Mouse (Mus musculus) kidney, embryonic 14.5 days (tissue): Measurements from ENCODE around the gene Prss22. TPM values are rescaled to one million over a fixed set of nuclear protein-coding genes. Genes with fewer than 3 reads are reported as not detected.

Experiments
- ATAC-seq: fragments of 200-750 bp; cut with Nextera tagmentation; 2 replicates; pipeline ENCODE4 v1.8.0; 2017; ENCODE audit warnings: moderate number of reproducible peaks, mild to moderate bottlenecking, moderate TSS enrichment, moderate library complexity; ENCODE audit not compliant: low FRiP score, low TSS enrichment
- H3K27ac ChIP-seq: fragments of 300-500 bp; sonication (generic); 2 replicates; pipeline ENCODE4 v1.5.1; 2014; ENCODE audit warnings: low read depth, mild to moderate bottlenecking, low read length, moderate library complexity, mixed read lengths
- H3K27me3 ChIP-seq: fragments of 300-500 bp; sonication (generic); 2 replicates; pipeline ENCODE4 v1.6.1; 2014; ENCODE audit warnings: mild to moderate bottlenecking, low read length; ENCODE audit not compliant: control insufficient read depth, insufficient read depth
- H3K36me3 ChIP-seq: fragments of 300-500 bp; sonication (generic); 2 replicates; pipeline ENCODE4 v1.6.1; 2014; ENCODE audit warnings: low read length, mixed read lengths; ENCODE audit not compliant: control insufficient read depth, insufficient read depth
- H3K4me1 ChIP-seq: fragments of 300-500 bp; sonication (generic); 2 replicates; pipeline ENCODE4 v1.6.1; 2014; ENCODE audit warnings: low read length, mixed read lengths; ENCODE audit not compliant: control insufficient read depth, insufficient read depth
- H3K4me2 ChIP-seq: fragments of 300-500 bp; sonication (generic); replicated peaks from 2 replicates; pipeline ENCODE4 v1.6.1; 2014; ENCODE audit warnings: low read depth, mild to moderate bottlenecking, low read length
- H3K4me3 ChIP-seq: fragments of 300-500 bp; sonication (generic); 2 replicates; pipeline ENCODE4 v1.5.1; 2014; ENCODE audit warnings: mild to moderate bottlenecking, low read length
- H3K9ac ChIP-seq: fragments of 300-500 bp; sonication (generic); 2 replicates; pipeline ENCODE4 v1.6.1; 2014; ENCODE audit warnings: low read depth, mild to moderate bottlenecking, low read length, moderate library complexity
- H3K9me3 ChIP-seq: fragments of 300-500 bp; sonication (generic); 2 replicates; pipeline ENCODE4 v1.6.1; 2016; ENCODE audit warnings: low read length; ENCODE audit not compliant: control insufficient read depth
- WGBS: fragments of 180-500 bp; shearing (Covaris S2); extraction: QIAGEN DNeasy Blood & Tissue Kit; methylation state at CpG from one replicate; pipeline ENCODE4 v1.1.7; 2014; 5-methylcytosine and 5-hydroxymethylcytosine counted together
- polyA plus RNA-seq: library from polyadenylated mRNA; unstranded; fragments of >200 nt; fragmentation: Nextera tagmentation; extraction: Ambion mirVana; gene quantifications from 2 replicates; pipeline ENCODE4 v1.2.1, GENCODE M21; 2014

Prss22 gene
- polyA plus RNA-seq, 1 experiment from 2014 or later, result 0.91 TPM

DNA sequence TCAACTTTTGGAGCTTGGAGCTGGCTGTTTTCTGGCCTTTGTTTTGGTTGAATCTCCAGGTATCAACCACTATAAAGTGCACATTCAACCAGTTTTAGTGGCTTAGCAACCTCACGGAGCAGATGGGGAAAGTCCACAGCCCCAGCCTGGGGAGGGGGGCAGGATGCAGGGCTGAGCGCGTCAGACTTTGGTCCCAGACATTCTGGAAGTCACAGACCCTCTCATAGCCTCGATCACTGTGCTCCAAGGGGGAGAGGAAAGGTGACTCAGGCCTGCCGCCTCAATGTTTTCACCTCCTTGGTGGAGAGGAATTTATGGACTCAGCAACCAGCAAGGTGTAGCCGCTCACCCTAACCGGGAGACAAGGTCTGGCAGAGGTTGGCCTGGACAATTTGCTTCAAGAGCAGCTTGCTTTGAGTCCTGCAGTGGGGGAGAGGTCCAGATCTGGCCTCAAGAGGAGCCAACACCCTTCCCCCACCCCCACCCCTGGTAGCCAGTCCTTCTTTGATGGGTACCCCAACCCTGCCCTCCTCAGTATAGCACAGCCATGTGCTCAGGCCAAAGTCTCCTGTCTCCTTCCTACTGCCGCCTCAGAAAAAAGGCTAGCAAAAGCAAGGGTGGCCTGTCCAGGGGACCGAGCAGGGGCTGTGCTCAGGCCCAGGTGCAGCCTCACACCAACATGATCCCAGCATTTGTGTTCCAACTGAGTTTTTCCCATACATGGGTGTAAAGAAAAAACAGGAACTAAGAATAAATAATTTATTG lies 4.9 kb downstream of the Prss22 start:
- WGBS, result 42% methylated on average over 9 of the region's 9 CpGs
- no peaks in the 10 kb centered on the region for H3K4me1 ChIP-seq
- H3K27ac ChIP-seq, result no peak overlapping the region
- H3K27me3 ChIP-seq, result no peaks in the 10 kb centered on the region
- no peak overlapping the region for H3K9ac ChIP-seq
- H3K9me3 ChIP-seq, result no peaks in the 10 kb centered on the region
- H3K4me2 ChIP-seq, result peak overlapping the region; percentile 42
- ATAC-seq, result peak; percentile 60
- no peaks in the 10 kb centered on the region for H3K36me3 ChIP-seq
- no peak overlapping the region; the same call in 1 of the 2 replicates for H3K4me3 ChIP-seq

DNA sequence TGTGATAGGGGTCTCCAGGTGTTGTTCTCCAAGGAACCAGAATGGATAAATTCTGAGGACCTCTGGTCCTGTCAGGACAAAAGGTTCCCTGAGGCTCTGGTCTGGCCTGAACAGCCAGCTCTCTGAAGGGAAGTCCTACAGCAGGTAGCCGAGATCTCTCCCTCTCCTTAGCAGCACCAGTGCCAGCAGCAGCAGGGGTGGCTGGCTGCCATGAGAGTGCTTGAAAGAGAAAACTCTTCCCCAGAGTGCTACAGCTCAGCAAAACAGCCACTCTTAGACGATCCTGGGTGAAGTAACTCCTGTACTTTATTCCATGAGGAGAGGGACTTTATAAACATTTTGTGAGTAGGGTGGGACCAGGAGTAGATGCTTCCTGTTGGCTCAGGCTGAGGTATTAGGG lies 8.1 kb downstream of the Prss22 start:
- Histone ChIP-seq H3K9ac (no peak overlapping the region), H3K4me2 (no peak overlapping the region), H3K27ac (no peak overlapping the region), H3K4me3 (no peak overlapping the region), H3K27me3 (no peaks in the 10 kb centered on the region), H3K4me1 (no peaks in the 10 kb centered on the region), H3K36me3 (no peaks in the 10 kb centered on the region), H3K9me3 (no peaks in the 10 kb centered on the region)
- ATAC-seq, result no peak
- 60% methylated on average over 2 of the region's 2 CpGs for WGBS

DNA sequence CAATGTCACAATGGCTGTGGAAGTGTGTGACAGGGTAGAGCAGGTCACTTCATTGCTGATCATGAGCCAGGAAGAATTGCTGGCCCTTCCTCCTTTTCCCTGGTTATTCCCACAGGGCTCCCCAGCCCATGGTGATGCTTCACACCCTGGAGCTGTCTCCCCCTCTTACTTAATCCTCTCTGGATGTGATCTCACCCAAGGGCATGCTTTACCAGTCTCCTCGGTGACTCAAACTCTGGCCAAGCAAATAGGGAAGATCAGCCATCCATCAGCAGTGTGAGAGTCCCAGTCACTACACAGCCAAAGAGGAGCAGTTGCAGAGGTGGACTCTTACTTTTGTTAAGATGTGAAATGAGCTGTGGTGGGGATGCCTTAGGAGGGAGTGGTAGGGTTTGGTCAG lies 12.9 kb downstream of the Prss22 start:
- H3K4me1 ChIP-seq, result no peaks in the 10 kb centered on the region
- H3K27ac ChIP-seq, result no peak overlapping the region
- no peak for ATAC-seq
- H3K4me3 ChIP-seq, result no peak overlapping the region
- no peak overlapping the region for H3K4me2 ChIP-seq
- no peaks in the 10 kb centered on the region for H3K27me3 ChIP-seq
- 90% methylated on average over 1 of the region's 1 CpGs for whole genome bisulfite sequencing
- no peaks in the 10 kb centered on the region for H3K36me3 ChIP-seq
- H3K9me3 ChIP-seq, result no peaks in the 10 kb centered on the region
- no peak overlapping the region for H3K9ac ChIP-seq

DNA sequence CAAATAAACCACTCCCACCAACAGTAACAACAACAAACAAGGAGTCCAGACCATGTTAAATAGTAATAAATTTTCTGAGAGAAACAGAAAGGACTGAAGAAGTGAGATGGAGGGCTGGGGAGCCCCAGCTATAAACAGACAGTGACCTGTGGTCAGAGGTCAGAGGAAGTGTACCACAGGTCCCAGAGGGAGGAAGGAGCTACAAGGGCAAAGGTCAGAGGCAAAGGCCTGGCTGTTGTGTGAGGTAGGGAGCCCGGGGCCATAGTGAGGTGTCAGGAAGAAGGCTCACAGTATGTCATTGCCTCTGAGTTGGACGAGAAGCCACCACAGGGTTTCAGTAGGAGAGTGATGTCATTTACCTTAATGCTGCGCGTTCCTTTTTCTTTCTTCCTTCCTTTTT lies 15.0 kb downstream of the Prss22 start:
- H3K27ac ChIP-seq, result no peak overlapping the region
- 48% methylated on average over 4 of the region's 4 CpGs for whole genome bisulfite sequencing
- ATAC-seq, result no peak

DNA sequence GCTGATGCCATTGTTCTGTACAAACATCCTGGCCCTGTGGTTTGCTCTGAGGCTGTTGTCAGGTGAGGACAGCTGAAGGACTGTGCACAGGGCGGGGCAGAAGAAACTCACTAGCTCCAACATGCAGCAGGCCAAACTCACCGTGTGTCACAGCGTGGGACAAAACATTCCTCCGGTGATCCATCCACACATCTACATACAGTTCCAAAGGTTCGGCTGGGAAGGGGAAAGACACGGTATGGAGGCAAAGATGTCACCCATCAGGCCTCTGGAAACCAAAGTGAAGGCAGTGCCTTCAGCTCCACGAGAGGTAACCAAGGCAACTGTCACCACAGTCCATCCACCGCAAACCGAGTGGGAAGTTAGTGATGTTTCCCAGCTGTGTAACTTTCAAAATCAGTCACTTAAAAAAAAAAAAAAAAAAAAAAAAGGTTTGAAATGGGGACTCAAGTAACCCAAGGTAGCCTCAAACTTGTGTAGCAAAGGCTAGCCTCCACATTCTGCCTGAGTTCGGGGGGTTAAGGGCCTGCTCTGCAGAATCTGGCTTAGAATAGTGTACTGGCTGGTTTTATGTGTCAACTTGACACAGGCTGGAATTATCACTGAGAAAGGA lies 17.5 kb downstream of the Prss22 start, which contains the start of gene Prss30:
TSS of gene Prss30 (minus strand) at position 270 of the 613 bp plus-strand sequence.
- Histone ChIP-seq H3K27me3 (no peaks in the 10 kb centered on the region), H3K9me3 (no peaks in the 10 kb centered on the region), H3K36me3 (no peaks in the 10 kb centered on the region), H3K27ac (no peak within 1 kb of the TSS), H3K4me1 (no peaks in the 10 kb centered on the region), H3K9ac (no peak within 1 kb of the TSS), H3K4me3 (no peak within 1 kb of the TSS), H3K4me2 (no peak within 1 kb of the TSS)
- ATAC-seq, result no peak
- 65% methylated on average over 10 of the region's 10 CpGs for WGBS

More for the DNA sequence above, 15.0 kb downstream of the Prss22 start:
- Histone ChIP-seq H3K9me3 (no peaks in the 10 kb centered on the region), H3K4me2 (no peak overlapping the region), H3K27me3 (no peaks in the 10 kb centered on the region), H3K4me1 (no peaks in the 10 kb centered on the region), H3K9ac (no peak overlapping the region), H3K4me3 (no peak overlapping the region), H3K36me3 (no peaks in the 10 kb centered on the region)

DNA sequence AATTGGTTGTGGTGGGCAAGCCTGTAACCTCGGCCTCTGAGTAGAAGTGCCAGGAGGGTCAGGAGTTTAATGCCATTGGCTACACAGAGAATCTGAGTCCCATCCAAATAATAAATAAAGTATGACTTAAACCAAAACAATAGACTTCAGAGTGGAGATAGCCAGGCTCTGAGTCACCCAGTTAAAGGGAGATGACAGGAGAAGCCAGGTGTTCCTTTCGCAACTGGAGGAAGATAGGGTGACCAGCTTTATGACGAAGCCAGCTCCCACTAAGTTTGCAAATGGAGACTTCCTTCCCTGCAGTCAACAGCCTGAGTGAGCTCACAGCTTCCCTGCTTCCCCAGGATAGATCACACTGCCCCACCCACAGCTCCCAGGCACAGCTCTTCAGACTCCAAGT lies 18.4 kb downstream of the Prss22 start:
- ATAC-seq, result no peak

DNA sequence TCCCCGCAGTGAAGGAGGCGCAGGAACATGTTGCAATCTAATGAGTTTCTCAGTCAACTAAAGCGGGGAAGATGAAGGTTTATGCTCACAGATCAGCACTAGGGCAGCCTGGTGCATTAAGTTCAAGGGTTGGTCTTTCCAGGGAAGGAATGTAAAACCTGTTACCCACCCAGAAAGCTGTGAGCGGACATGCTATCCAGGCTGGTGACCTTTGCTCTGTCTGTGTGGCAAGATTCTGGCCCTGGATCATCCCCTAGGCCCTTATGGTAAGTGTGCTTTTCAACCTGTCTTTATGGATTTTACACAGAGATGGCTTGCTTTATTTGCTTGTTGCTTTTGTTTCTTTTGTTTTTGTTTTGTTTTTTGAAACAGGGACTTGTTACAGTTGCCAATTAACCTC lies 21.2 kb downstream of the Prss22 start:
- H3K9me3 ChIP-seq, result no peaks in the 10 kb centered on the region
- H3K9ac ChIP-seq, result no peak overlapping the region
- no peaks in the 10 kb centered on the region for H3K27me3 ChIP-seq
- no peaks in the 10 kb centered on the region for H3K36me3 ChIP-seq
- no peaks in the 10 kb centered on the region for H3K4me1 ChIP-seq
- WGBS, result 86% methylated on average over 4 of the region's 4 CpGs
- no peak for ATAC-seq
- no peak overlapping the region for H3K4me3 ChIP-seq
- H3K4me2 ChIP-seq, result no peak overlapping the region
- no peak overlapping the region for H3K27ac ChIP-seq

More for the DNA sequence above, 18.4 kb downstream of the Prss22 start:
- 38% methylated on average over 3 of the region's 3 CpGs for WGBS
- Histone ChIP-seq H3K4me1 (no peaks in the 10 kb centered on the region), H3K4me3 (no peak overlapping the region), H3K9me3 (no peaks in the 10 kb centered on the region), H3K27me3 (no peaks in the 10 kb centered on the region), H3K36me3 (no peaks in the 10 kb centered on the region), H3K27ac (no peak overlapping the region), H3K4me2 (no peak overlapping the region), H3K9ac (no peak overlapping the region)

DNA sequence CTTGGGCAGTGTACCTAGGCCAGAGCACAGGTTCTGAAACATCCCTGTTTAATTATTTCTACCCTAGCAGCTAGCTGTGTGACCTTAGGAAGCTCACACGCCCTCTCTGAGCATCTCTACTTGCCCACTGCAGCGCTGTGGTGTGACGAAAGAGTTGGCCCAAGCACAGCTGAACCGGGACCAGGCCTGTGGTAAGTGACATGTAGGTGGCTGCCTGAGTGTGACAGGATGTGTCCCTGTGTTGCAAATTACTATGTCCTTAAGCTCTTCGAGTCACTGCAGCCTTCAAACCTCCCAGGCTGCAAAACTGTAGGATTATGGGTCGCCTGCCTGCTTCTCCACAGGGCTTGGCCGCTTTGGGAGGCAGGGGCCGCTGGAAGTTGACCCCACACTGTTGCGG lies 26.6 kb downstream of the Prss22 start:
- 88% methylated on average over 9 of the region's 9 CpGs for WGBS
- no peaks in the 10 kb centered on the region for H3K4me1 ChIP-seq
- H3K27ac ChIP-seq, result no peak overlapping the region
- no peak overlapping the region for H3K9ac ChIP-seq
- no peaks in the 10 kb centered on the region for H3K36me3 ChIP-seq
- no peak overlapping the region for H3K4me2 ChIP-seq
- no peaks in the 10 kb centered on the region for H3K9me3 ChIP-seq
- no peak for ATAC-seq
- no peaks in the 10 kb centered on the region for H3K27me3 ChIP-seq
- H3K4me3 ChIP-seq, result no peak overlapping the region

DNA sequence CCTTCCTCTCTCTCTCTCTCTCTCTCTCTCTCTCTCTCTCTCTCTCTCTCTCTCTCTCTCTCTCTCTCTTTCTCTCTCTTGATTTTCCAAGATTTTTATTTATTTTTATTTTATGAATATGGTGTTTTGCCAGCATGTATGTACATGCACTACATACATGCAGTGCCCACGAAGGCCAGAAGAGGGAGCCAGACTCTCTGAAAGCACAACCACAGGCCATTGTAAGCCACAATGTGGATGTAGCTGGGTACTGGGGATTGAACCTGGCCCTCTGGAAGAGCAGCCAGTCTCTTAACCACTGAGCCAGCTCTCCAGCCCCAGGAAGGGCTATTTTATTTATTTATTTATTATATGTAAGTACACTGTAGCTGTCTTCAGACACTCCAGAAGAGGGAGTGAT lies 28.7 kb downstream of the Prss22 start:
- Histone ChIP-seq H3K9ac (no peak overlapping the region), H3K36me3 (no peaks in the 10 kb centered on the region), H3K4me2 (no peak overlapping the region), H3K4me3 (no peak overlapping the region), H3K9me3 (no peaks in the 10 kb centered on the region), H3K4me1 (no peaks in the 10 kb centered on the region), H3K27ac (no peak overlapping the region), H3K27me3 (no peaks in the 10 kb centered on the region)
- 0% methylated on average over 1 of the region's 1 CpGs for WGBS
- ATAC-seq, result peak; percentile 62; the same call in 1 of the 2 replicates
